Mouse (Mus musculus) E14TG2a.4 (cell line): Measurements from ENCODE around the gene Slc24a3.

ENCODE experiments used
- H3K27me3 ChIP-seq: 2 replicates; pipeline ENCODE4 v1.6.1; 2014; ENCODE audit warnings: low read length, control low read depth; ENCODE audit not compliant: insufficient read depth
- H3K36me3 ChIP-seq: 2 replicates; pipeline ENCODE4 v1.6.1; 2014; ENCODE audit warnings: low read length, control low read depth; ENCODE audit not compliant: insufficient read depth
- H3K4me1 ChIP-seq: replicated peaks from 2 replicates; pipeline ENCODE4 v1.6.1; 2014; ENCODE audit warnings: low read depth, low read length, control low read depth
- H3K4me3 ChIP-seq: replicated peaks from 2 replicates; pipeline ENCODE4 v1.5.1; 2014; ENCODE audit warnings: mild to moderate bottlenecking, low read length
- H3K9me3 ChIP-seq: 2 replicates; pipeline ENCODE4 v1.6.1; 2014; ENCODE audit warnings: low read length, control low read depth
- CTCF ChIP-seq: conservative IDR thresholded peaks from 2 replicates; pipeline ENCODE4 v1.5.1; 2014; ENCODE audit warnings: low read length
- NANOG ChIP-seq: IDR thresholded peaks from 2 replicates; pipeline ENCODE4 v1.6.1; 2014; ENCODE audit warnings: borderline replicate concordance, low read length, mixed read lengths
- POU5F1 ChIP-seq: IDR thresholded peaks from 2 replicates; pipeline ENCODE4 v1.6.1; 2014; ENCODE audit warnings: low read length, borderline replicate concordance

Gene Slc24a3

GRCm38 (mm10) chr2:145217422-145217821 lies 49.9 kb downstream of the Slc24a3 start:
- no peaks in the 10 kb centered on the region for H3K9me3 ChIP-seq
- H3K4me1 ChIP-seq: no peaks in the 10 kb centered on the region
- H3K36me3 ChIP-seq: no peaks in the 10 kb centered on the region
- H3K4me3 ChIP-seq: no peak overlapping the region
- H3K27me3 ChIP-seq: no peaks in the 10 kb centered on the region
- TF ChIP-seq CTCF (no peak), NANOG (no peak), POU5F1 (no peak)

DNA sequence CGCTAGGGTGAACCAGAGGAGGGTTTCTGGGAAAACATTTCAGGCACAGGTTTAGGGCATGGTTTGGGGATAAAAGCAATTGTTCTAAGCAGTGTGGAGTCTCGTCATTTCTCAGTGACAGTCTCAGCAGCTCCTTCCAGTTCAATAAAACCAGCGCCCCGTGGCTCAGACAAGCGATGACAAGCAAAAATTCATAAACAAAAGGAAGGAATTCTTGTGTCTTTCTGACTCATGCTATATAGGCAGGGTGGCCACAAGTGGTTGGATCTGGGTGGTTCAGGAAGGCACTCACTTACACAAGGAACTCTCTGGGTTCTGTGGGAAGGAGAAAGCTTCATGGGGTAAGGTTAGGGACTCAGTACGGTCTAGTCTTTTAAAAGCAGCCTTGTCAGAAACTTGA lies 51.7 kb downstream of the Slc24a3 start:
- H3K9me3 ChIP-seq: no peaks in the 10 kb centered on the region
- no peak overlapping the region for H3K4me3 ChIP-seq
- no peaks in the 10 kb centered on the region for H3K27me3 ChIP-seq
- TF ChIP-seq NANOG (no peak), POU5F1 (no peak)
- no peaks in the 10 kb centered on the region for H3K4me1 ChIP-seq
- H3K36me3 ChIP-seq: no peaks in the 10 kb centered on the region

GRCm38 (mm10) chr2:145223646-145224045 lies 56.1 kb downstream of the Slc24a3 start:
- H3K4me1 ChIP-seq: no peaks in the 10 kb centered on the region
- no peaks in the 10 kb centered on the region for H3K27me3 ChIP-seq
- no peaks in the 10 kb centered on the region for H3K9me3 ChIP-seq
- H3K36me3 ChIP-seq: no peaks in the 10 kb centered on the region
- no peak for TF ChIP-seq POU5F1
- no peak overlapping the region for H3K4me3 ChIP-seq

DNA sequence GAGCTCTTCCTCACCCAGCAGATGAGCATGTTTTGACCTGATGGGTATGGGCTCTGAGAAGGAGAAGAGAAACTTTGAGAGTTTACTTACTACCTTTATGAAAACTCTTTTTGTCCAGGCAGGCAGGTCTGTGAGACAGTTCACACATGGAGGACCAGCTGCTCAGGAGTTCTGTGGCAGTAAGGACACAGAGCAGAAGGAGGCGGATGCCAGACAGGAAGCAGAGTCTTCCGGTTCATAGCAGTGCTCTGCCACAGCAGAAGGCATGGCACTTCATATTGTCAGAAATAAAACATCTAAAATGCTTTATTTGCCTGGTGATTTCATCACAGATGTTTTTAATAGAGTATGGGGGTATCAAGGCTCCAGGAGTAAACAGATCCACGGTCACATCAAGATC lies 58.1 kb downstream of the Slc24a3 start:
- H3K4me3 ChIP-seq: no peak overlapping the region
- H3K9me3 ChIP-seq: no peaks in the 10 kb centered on the region
- TF ChIP-seq POU5F1 (no peak), CTCF (no peak), NANOG (no peak)
- no peaks in the 10 kb centered on the region for H3K4me1 ChIP-seq
- no peaks in the 10 kb centered on the region for H3K36me3 ChIP-seq
- no peaks in the 10 kb centered on the region for H3K27me3 ChIP-seq

DNA sequence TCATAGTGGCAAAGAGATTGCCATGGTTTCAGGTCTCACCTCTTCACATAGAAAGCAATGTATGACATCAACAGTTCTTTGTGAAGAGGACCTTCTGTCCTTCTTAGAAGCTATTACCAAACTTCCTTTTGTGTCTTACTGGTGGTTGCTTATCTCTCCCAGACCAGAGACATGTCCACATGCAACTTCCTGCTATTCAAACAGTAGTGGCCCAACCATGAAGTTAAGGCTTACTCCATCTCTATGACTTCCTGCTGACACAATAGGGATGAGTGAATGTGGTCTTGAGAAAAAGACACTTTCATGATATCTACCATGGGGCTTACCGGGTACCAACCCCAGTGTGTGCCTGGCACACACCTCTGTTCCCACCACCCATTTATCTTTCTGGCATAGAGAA lies 58.5 kb downstream of the Slc24a3 start:
- Histone ChIP-seq H3K36me3 (no peaks in the 10 kb centered on the region), H3K4me3 (no peak overlapping the region), H3K9me3 (no peaks in the 10 kb centered on the region), H3K27me3 (no peaks in the 10 kb centered on the region), H3K4me1 (no peaks in the 10 kb centered on the region)
- no peak for TF ChIP-seq POU5F1
- no peak for TF ChIP-seq CTCF
- TF ChIP-seq NANOG: no peak

DNA sequence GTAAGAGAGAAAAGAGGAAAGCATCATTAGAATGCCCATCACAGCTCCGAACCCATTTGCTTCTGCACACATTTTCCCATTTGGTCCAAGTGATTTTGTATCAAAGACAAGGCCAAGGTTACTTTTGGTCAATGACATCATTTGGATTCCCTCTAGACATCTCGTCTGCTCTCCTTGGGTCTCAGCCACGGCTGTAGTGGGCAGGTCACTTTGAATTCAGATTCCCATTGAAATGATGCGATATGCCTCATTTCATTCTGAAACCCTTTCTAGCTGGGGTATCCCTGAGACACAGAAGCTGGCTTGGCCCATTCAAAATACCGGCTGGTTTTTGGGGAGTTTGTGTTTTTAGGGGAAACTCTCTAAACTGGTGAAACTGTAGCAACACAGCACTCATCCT lies 59.8 kb downstream of the Slc24a3 start:
- no peaks in the 10 kb centered on the region for H3K27me3 ChIP-seq
- H3K4me1 ChIP-seq: no peaks in the 10 kb centered on the region
- no peaks in the 10 kb centered on the region for H3K36me3 ChIP-seq
- no peaks in the 10 kb centered on the region for H3K9me3 ChIP-seq
- no peak for TF ChIP-seq CTCF
- no peak for TF ChIP-seq POU5F1
- TF ChIP-seq NANOG: no peak
- no peak overlapping the region for H3K4me3 ChIP-seq

- no peaks in the 10 kb centered on the region for H3K9me3 ChIP-seq
- H3K27me3 ChIP-seq: no peaks in the 10 kb centered on the region
- H3K4me1 ChIP-seq: no peaks in the 10 kb centered on the region
- H3K4me3 ChIP-seq: no peak overlapping the region
- TF ChIP-seq POU5F1: no peak
- no peak for TF ChIP-seq NANOG
- no peak for TF ChIP-seq CTCF
- H3K36me3 ChIP-seq: no peaks in the 10 kb centered on the region
Observed at GRCm38 (mm10) chr2:145232764-145233484, 65.4 kb downstream of the Slc24a3 start.

GRCm38 (mm10) chr2:145233547-145234398 lies 66.2 kb downstream of the Slc24a3 start:
- no peaks in the 10 kb centered on the region for H3K36me3 ChIP-seq
- TF ChIP-seq CTCF (no peak), POU5F1 (no peak), NANOG (no peak)
- H3K4me1 ChIP-seq: no peaks in the 10 kb centered on the region
- H3K9me3 ChIP-seq: no peaks in the 10 kb centered on the region
- no peak overlapping the region for H3K4me3 ChIP-seq
- H3K27me3 ChIP-seq: no peaks in the 10 kb centered on the region

GRCm38 (mm10) chr2:145246384-145246783 lies 78.8 kb downstream of the Slc24a3 start:
- H3K9me3 ChIP-seq: no peaks in the 10 kb centered on the region
- no peak overlapping the region for H3K4me3 ChIP-seq
- no peaks in the 10 kb centered on the region for H3K27me3 ChIP-seq
- H3K36me3 ChIP-seq: no peaks in the 10 kb centered on the region
- H3K4me1 ChIP-seq: no peaks in the 10 kb centered on the region
- TF ChIP-seq NANOG (no peak), CTCF (no peak), POU5F1 (no peak)
